Mouse (Mus musculus) liver, adult 2 months (tissue): Measurements from ENCODE around the gene Pld1. TPM values are rescaled to one million over a fixed set of nuclear protein-coding genes. Genes with fewer than 3 reads are reported as not detected.
"Not testable (repeated sequence)": the region's sequence is repeated elsewhere in the genome, so short reads cannot be mapped to it uniquely, and the experiment has no call there.

Experiments used
- DNase-seq: peaks from one replicate; pipeline ENCODE4 v3.0.0-alpha.2; 2011; ENCODE audit warnings: low read depth, low spot score; ENCODE audit errors: extremely low read depth
- H3K27ac ChIP-seq: fragments of 200-500 bp; replicated peaks from 2 replicates; pipeline ENCODE4 v1.5.1; 2012; ENCODE audit warnings: low read depth, mild to moderate bottlenecking, control low read depth, inconsistent platforms, low read length; ENCODE audit not compliant: insufficient read depth
- H3K27me3 ChIP-seq: fragments of 200-500 bp; 2 replicates; pipeline ENCODE4 v1.6.1; 2012; ENCODE audit warnings: mild to moderate bottlenecking, moderate library complexity, low read length, inconsistent platforms; ENCODE audit not compliant: control insufficient read depth, insufficient read depth
- H3K36me3 ChIP-seq: fragments of 200-500 bp; 2 replicates; pipeline ENCODE4 v1.6.1; 2012; ENCODE audit warnings: low read length, inconsistent platforms; ENCODE audit not compliant: control insufficient read depth, insufficient read depth
- H3K4me1 ChIP-seq: fragments of 200-500 bp; 2 replicates; pipeline ENCODE4 v1.6.1; 2011; ENCODE audit warnings: low read length; ENCODE audit not compliant: control insufficient read depth, insufficient read depth
- H3K4me3 ChIP-seq: fragments of 200-500 bp; 2 replicates; pipeline ENCODE4 v1.5.1; 2011; ENCODE audit warnings: low read depth, mild to moderate bottlenecking, control low read depth, low read length, moderate library complexity; ENCODE audit not compliant: insufficient read depth
- H3K79me2 ChIP-seq: fragments of 200-500 bp; 2 replicates; pipeline ENCODE4 v1.6.1; 2012; ENCODE audit warnings: inconsistent platforms, mild to moderate bottlenecking, low read length, moderate library complexity; ENCODE audit not compliant: control insufficient read depth, insufficient read depth
- H3K9ac ChIP-seq: fragments of 200-500 bp; 2 replicates; pipeline ENCODE4 v1.6.1; 2012; ENCODE audit warnings: low read depth, mild to moderate bottlenecking, control low read depth, inconsistent platforms, low read length
- CTCF ChIP-seq: fragments of 200-500 bp; IDR thresholded peaks from 2 replicates; pipeline ENCODE4 v1.5.1; 2011; ENCODE audit warnings: low read depth, low read length, control low read depth
- POLR2A ChIP-seq: fragments of 200-500 bp; IDR thresholded peaks from 2 replicates; pipeline ENCODE4 v1.6.1; 2011; ENCODE audit warnings: low read length, control low read depth; ENCODE audit not compliant: insufficient read depth; ENCODE audit errors: extremely low read depth
- WGBS: fragments of 180-500 bp; shearing (Covaris S2); methylation state at CpG from one replicate; pipeline ENCODE4 v1.1.7; 2018; 5-methylcytosine and 5-hydroxymethylcytosine counted together
- polyA plus RNA-seq: library from polyadenylated mRNA; depleted of rRNA; stranded (reverse); fragments of >200 nt; gene quantifications from 2 replicates; pipeline ENCODE4 v1.2.3, GENCODE M21; 2012
- total RNA-seq: library from RNA; depleted of rRNA; stranded (reverse); fragments of >200 nt; gene quantifications from 2 replicates; pipeline ENCODE4 v1.2.3, GENCODE M21; 2014

Pld1 gene
- total and polyA plus RNA-seq, 2 experiments, result 1.9 to 8.4 TPM

DNA sequence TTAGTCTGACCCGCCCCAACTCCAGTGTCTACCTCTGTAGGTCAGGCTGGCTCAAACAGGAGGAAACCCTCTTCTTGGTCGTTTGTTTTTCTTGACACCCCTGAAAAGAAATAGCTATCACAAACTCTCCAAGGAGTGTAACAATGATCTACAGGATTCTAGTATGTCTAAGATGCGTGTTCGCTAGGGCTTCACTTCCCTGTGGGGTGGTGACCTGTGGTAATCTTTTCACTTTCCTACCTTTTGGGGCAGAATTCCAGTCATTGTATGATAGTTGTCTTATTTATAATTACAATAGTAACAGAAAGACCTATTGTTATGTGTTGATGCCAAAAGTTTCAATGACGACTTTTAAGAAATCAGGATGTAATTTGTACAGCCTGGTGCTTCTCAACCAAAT lies 1.8 kb upstream of the Pld1 start:
- 86% methylated on average over 5 of the region's 5 CpGs for WGBS
- Histone ChIP-seq H3K27ac (no peak overlapping the region), H3K4me1 (no peaks in the 10 kb centered on the region; the same call in 1 of the 2 replicates), H3K36me3 (no peaks in the 10 kb centered on the region), H3K79me2 (no peaks in the 10 kb centered on the region), H3K27me3 (no peaks in the 10 kb centered on the region), H3K9ac (no peak overlapping the region), H3K4me3 (no peak overlapping the region)
- TF ChIP-seq POLR2A, result no peak
- TF ChIP-seq CTCF, result no peak
- no peak for DNase-seq

DNA sequence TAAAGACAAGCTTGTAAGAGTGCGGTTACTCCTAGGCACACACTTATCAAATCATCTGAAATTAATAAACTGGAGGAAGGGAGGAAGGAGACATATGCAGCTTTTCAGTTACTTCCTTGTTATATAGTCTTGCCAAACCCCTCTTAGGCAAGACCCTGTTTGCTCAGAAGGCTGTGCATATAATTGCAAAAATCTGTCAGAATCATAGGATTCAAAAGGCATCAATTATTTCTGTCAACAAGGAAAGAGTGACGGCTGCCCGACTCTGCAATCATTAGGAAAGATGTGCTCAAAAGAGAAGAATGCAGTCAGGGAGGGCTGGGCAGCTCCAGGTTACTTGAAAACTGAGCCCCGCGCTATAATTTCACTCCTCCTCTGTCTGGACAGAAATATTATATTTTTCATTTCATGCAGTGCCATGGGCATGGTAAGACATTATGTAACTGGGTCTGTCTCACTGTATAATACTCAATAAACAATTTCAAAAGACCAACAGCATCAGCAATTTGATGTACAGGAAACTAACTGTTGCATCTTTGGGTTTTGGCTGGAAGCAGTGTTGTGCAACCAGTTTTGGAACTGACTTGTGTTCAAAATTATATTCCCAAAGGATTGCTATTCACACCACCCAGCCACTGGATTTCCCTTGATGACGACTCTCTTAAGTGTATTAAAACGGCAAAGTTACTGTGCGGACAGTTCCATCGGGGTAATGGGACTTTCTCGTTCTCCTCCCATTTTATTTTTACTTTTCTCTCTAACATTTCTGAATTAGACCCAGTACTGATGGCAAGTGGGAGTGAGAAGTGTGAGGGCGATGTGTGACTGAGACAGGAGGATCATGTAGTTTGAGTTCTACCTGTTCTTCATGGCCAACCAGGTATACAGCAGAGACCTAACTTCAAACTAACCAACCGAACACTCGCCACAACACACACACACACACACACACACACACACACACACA lies 1.1 kb upstream of the Pld1 start:
- TF ChIP-seq CTCF, result no peak
- TF ChIP-seq POLR2A, result no peak
- no peaks in the 10 kb centered on the region for H3K27me3 ChIP-seq
- 80% methylated on average over 13 of the region's 13 CpGs for WGBS
- DNase-seq, result no peak
- H3K4me1 ChIP-seq, result no peaks in the 10 kb centered on the region; the same call in 1 of the 2 replicates
- no peaks in the 10 kb centered on the region for H3K79me2 ChIP-seq
- no peaks in the 10 kb centered on the region for H3K36me3 ChIP-seq
- no peak overlapping the region for H3K4me3 ChIP-seq
- no peak overlapping the region for H3K9ac ChIP-seq
- H3K27ac ChIP-seq, result peak overlapping the region; percentile 41; the same call in 1 of the 2 replicates

DNA sequence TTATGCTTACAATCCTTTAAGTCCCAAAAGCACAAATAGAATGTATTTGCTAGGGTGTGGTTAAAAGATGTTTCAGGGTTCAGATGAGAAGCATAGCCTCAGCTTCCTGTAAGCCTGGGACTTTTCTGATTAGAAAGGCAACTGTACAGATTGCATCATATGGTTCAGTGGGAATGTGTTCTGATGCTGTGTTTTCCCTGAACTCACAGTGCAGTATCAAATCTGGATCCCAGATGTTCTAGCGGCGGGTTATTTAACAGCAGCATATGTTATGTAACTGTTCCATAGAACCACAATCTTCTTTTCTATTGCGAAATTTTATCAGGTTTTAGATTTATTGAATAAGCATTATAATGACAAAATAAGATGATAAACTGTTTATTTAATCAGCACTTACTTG lies 3.1 kb downstream of the Pld1 start:
- no peak for DNase-seq
- Histone ChIP-seq H3K27ac (no peak overlapping the region), H3K4me1 (no peaks in the 10 kb centered on the region; the same call in 1 of the 2 replicates), H3K27me3 (no peaks in the 10 kb centered on the region), H3K36me3 (no peaks in the 10 kb centered on the region), H3K4me3 (no peak overlapping the region), H3K79me2 (no peaks in the 10 kb centered on the region), H3K9ac (no peak overlapping the region)
- 62% methylated on average over 3 of the region's 3 CpGs for WGBS
- TF ChIP-seq POLR2A, result no peak
- no peak for TF ChIP-seq CTCF

DNA sequence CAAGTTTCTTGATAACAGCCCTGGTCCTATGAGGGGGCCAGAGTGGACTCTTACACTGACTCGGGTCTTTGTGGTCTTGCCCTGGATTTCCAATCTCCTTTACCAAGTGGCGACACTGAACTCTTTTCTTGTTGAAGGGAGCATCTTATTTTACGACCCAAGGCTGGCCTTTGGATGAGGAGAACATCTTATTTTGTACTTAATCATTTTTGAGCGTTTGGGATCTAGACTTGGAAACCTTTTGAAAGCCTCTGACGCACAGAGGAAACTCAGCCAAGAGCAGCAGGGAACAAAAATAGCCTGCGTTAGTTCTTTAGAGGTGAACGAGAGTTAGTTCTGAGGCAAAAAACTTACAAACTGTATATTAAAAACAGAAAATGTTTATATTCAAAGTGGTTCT lies 4.5 kb downstream of the Pld1 start:
- no peaks in the 10 kb centered on the region for H3K36me3 ChIP-seq
- TF ChIP-seq POLR2A (no peak), CTCF (no peak)
- 88% methylated on average over 7 of the region's 7 CpGs for WGBS
- no peak for DNase-seq
- H3K4me3 ChIP-seq, result no peak overlapping the region
- no peak overlapping the region; the same call in 1 of the 2 replicates for H3K27ac ChIP-seq
- H3K79me2 ChIP-seq, result no peaks in the 10 kb centered on the region; the same call in 1 of the 2 replicates
- no peak overlapping the region for H3K9ac ChIP-seq
- H3K4me1 ChIP-seq, result no peaks in the 10 kb centered on the region; the same call in 1 of the 2 replicates
- no peaks in the 10 kb centered on the region for H3K27me3 ChIP-seq

DNA sequence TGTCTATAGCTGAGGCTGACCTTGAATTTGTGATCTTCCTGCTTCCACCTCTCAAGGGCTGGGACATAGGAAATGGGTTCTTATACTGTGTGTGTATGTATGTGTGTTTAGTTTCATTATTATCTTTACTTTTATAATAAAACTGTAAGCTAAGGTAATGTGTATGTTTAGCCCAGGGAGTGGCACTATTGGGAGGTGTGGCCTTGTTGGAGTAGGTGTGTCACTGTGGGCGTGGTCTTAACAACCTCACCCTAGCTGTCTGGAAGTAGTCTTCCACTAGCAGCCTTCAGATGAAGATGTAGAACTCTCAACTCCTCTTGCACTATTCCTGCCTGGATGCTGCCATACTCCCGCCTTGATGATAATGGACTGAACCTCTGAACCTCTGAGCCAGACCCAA lies 6.9 kb downstream of the Pld1 start:
- H3K4me3 ChIP-seq, H3K9ac ChIP-seq, H3K27ac ChIP-seq, H3K27me3 ChIP-seq, H3K79me2 ChIP-seq, H3K36me3 ChIP-seq, DNase-seq, H3K4me1 ChIP-seq: not testable (repeated sequence)
- 96% methylated on average over 2 of the region's 2 CpGs for WGBS

DNA sequence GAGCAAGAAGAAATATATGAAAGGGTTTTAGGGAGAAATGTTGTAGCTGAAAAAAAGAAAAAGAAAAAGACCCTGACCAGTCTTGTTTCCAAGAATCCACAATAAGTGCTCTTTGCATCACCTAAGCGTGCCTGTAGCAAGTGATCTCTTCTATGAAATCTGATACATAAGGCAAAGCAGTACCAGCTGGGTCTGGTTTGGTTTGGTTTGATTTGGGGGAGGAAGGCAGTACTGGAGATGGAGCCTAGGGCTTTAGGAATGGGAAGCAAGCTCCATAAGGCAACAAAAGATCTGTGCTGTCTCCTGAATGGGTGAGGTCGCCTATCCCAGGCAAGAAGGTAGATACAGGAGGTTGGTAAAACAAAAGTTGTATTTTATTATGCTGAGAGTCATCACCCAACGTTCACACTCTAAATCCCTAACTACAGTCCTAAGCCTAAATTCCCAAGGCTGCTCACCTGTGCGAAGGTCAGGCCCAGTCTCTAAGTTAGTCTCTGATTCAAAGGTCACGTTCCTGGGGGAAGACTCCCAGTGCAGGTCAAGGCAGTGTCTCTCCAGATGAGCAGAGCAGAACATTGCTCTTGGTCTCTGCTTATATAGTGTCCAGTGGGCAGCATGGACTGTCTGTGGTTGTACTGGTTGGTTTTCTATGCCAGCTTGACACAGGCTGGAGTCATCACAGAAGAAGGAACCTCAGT lies 10.8 kb downstream of the Pld1 start:
- Histone ChIP-seq H3K4me1 (no peaks in the 10 kb centered on the region), H3K36me3 (no peaks in the 10 kb centered on the region), H3K27me3 (no peaks in the 10 kb centered on the region), H3K27ac (no peak overlapping the region), H3K79me2 (no peaks in the 10 kb centered on the region; the same call in 1 of the 2 replicates), H3K4me3 (no peak overlapping the region), H3K9ac (no peak overlapping the region)
- DNase-seq, result no peak
- 88% methylated on average over 5 of the region's 5 CpGs for WGBS
- TF ChIP-seq CTCF, result no peak
- TF ChIP-seq POLR2A, result no peak
